Mouse (Mus musculus): ENCODE measurements at regions not wholly inside any gene's neighbourhood (a gene's known extent, or its start where the extent isn't known, plus 50 kb on each side); places are given as distances from the start of the nearest gene placed in this dataset.

GRCm38 (mm10) chr3:78691499-78691898 is 594.8 kb downstream of the Rapgef2 start:
- WGBS: 34% methylated on average over 3 of the region's 3 CpGs
- ATAC-seq (ENCODE audit: low FRiP score, low read depth): peak; percentile 45; the same call in 1 of the 2 replicates
- Histone ChIP-seq H3K4me1 (replicated peaks) (0 out of 2 replicates have a peak, but pooled peaks cover 8% of the 10 kb centered on the region), H3K9me3 (no peaks in the 10 kb centered on the region), H3K36me3 (no peaks in the 10 kb centered on the region), H3K27me3 (no peaks in the 10 kb centered on the region), H3K27ac (replicated peaks) (peak overlapping the region; percentile 37), H3K9ac (no peak overlapping the region), H3K4me3 (no peak overlapping the region), H3K4me2 (no peak overlapping the region)

- H3K36me3 ChIP-seq: no peaks in the 10 kb centered on the region
- no peak overlapping the region for H3K9ac ChIP-seq
- no peaks in the 10 kb centered on the region for H3K9me3 ChIP-seq
- no peaks in the 10 kb centered on the region for H3K4me1 ChIP-seq (replicated peaks)
- H3K27me3 ChIP-seq: no peaks in the 10 kb centered on the region
- 62% methylated on average over 1 of the region's 1 CpGs for WGBS
- ATAC-seq (ENCODE audit: low FRiP score, low read depth): no peak
- no peak overlapping the region for H3K4me2 ChIP-seq
- H3K4me3 ChIP-seq: no peak overlapping the region
- no peak overlapping the region for H3K27ac ChIP-seq (replicated peaks)
Measured at GRCm38 (mm10) chr3:78677656-78678055, 608.7 kb downstream of the Rapgef2 start.

- H3K36me3 ChIP-seq: no peaks in the 10 kb centered on the region
- H3K27ac ChIP-seq (replicated peaks): no peak overlapping the region
- H3K9me3 ChIP-seq: no peaks in the 10 kb centered on the region
- H3K4me3 ChIP-seq: no peak overlapping the region
- no peaks in the 10 kb centered on the region for H3K27me3 ChIP-seq
- no peak overlapping the region for H3K4me2 ChIP-seq
- H3K4me1 ChIP-seq (replicated peaks): no peaks in the 10 kb centered on the region
- WGBS: 80% methylated on average over 2 of the region's 2 CpGs
- no peak overlapping the region for H3K9ac ChIP-seq
- ATAC-seq (ENCODE audit: low FRiP score, low read depth): no peak
Measured at GRCm38 (mm10) chr3:78676806-78677205, 609.5 kb downstream of the Rapgef2 start.

GRCm38 (mm10) chr3:78674529-78675187 is 611.7 kb downstream of the Rapgef2 start:
- Histone ChIP-seq H3K36me3 (no peaks in the 10 kb centered on the region), H3K4me1 (replicated peaks) (no peaks in the 10 kb centered on the region), H3K4me2 (no peak overlapping the region), H3K27ac (replicated peaks) (no peak overlapping the region), H3K9me3 (no peaks in the 10 kb centered on the region), H3K9ac (no peak overlapping the region), H3K27me3 (no peaks in the 10 kb centered on the region), H3K4me3 (no peak overlapping the region)
- ATAC-seq (ENCODE audit: low FRiP score, low read depth): no peak
- WGBS: 66% methylated on average over 5 of the region's 5 CpGs

- Histone ChIP-seq H3K4me2 (no peak overlapping the region), H3K36me3 (no peaks in the 10 kb centered on the region), H3K27me3 (no peaks in the 10 kb centered on the region), H3K9ac (no peak overlapping the region), H3K27ac (replicated peaks) (no peak overlapping the region), H3K4me3 (no peak overlapping the region), H3K9me3 (no peaks in the 10 kb centered on the region), H3K4me1 (replicated peaks) (no peaks in the 10 kb centered on the region)
- no peak for ATAC-seq (ENCODE audit: low FRiP score, low read depth)
Measured at GRCm38 (mm10) chr3:78668050-78668449, 618.3 kb downstream of the Rapgef2 start.

- Histone ChIP-seq H3K36me3 (no peaks in the 10 kb centered on the region), H3K9ac (no peak overlapping the region), H3K4me2 (no peak overlapping the region), H3K27me3 (no peaks in the 10 kb centered on the region), H3K4me1 (replicated peaks) (no peaks in the 10 kb centered on the region), H3K9me3 (no peaks in the 10 kb centered on the region), H3K4me3 (no peak overlapping the region), H3K27ac (replicated peaks) (no peak overlapping the region)
- no peak for ATAC-seq (ENCODE audit: low FRiP score, low read depth)
- WGBS: 76% methylated on average over 4 of the region's 4 CpGs
Measured at GRCm38 (mm10) chr3:78667374-78668023, 618.8 kb downstream of the Rapgef2 start.

GRCm38 (mm10) chr3:78648115-78648514 is 638.2 kb downstream of the Rapgef2 start:
- WGBS: 84% methylated on average over 2 of the region's 2 CpGs
- H3K27me3 ChIP-seq: no peaks in the 10 kb centered on the region
- no peak for ATAC-seq (ENCODE audit: low FRiP score, low read depth)
- H3K9ac ChIP-seq: no peak overlapping the region
- H3K27ac ChIP-seq (replicated peaks): no peak overlapping the region
- no peaks in the 10 kb centered on the region for H3K9me3 ChIP-seq
- H3K36me3 ChIP-seq: no peaks in the 10 kb centered on the region
- no peaks in the 10 kb centered on the region for H3K4me1 ChIP-seq (replicated peaks)
- H3K4me2 ChIP-seq: no peak overlapping the region
- H3K4me3 ChIP-seq: no peak overlapping the region

GRCm38 (mm10) chr3:78635386-78635785 is 650.9 kb downstream of the Rapgef2 start:
- H3K9me3 ChIP-seq: 0 out of 2 replicates have a peak, but pooled peaks cover 5% of the 10 kb centered on the region
- H3K27ac ChIP-seq (replicated peaks): no peak overlapping the region
- ATAC-seq (ENCODE audit: low FRiP score, low read depth): 0 out of 2 replicates have a peak, but pooled peaks have one; percentile 65
- H3K4me3 ChIP-seq: no peak overlapping the region
- H3K27me3 ChIP-seq: no peaks in the 10 kb centered on the region
- H3K4me1 ChIP-seq (replicated peaks): no peaks in the 10 kb centered on the region
- H3K4me2 ChIP-seq: no peak overlapping the region
- 38% methylated on average over 4 of the region's 4 CpGs for WGBS
- no peak overlapping the region for H3K9ac ChIP-seq
- H3K36me3 ChIP-seq: no peaks in the 10 kb centered on the region

- 45% methylated on average over 3 of the region's 3 CpGs for WGBS
- H3K4me1 ChIP-seq (replicated peaks): no peaks in the 10 kb centered on the region
- no peaks in the 10 kb centered on the region for H3K9me3 ChIP-seq
- H3K4me2 ChIP-seq: no peak overlapping the region
- no peak overlapping the region for H3K4me3 ChIP-seq
- no peak for ATAC-seq (ENCODE audit: low FRiP score, low read depth)
- no peak overlapping the region for H3K27ac ChIP-seq (replicated peaks)
- H3K9ac ChIP-seq: no peak overlapping the region
- no peaks in the 10 kb centered on the region for H3K36me3 ChIP-seq
- no peaks in the 10 kb centered on the region for H3K27me3 ChIP-seq
Measured at GRCm38 (mm10) chr3:78618900-78619299, 667.4 kb downstream of the Rapgef2 start.

- Histone ChIP-seq H3K9ac (no peak overlapping the region), H3K4me3 (no peak overlapping the region), H3K36me3 (no peaks in the 10 kb centered on the region), H3K4me2 (peak overlapping the region; percentile 10; the same call in 1 of the 2 replicates), H3K27me3 (no peaks in the 10 kb centered on the region), H3K9me3 (no peaks in the 10 kb centered on the region), H3K27ac (replicated peaks) (0 out of 2 replicates have a peak overlapping the region, but pooled peaks have one; percentile 23), H3K4me1 (replicated peaks) (peaks cover 9% of the 10 kb centered on the region)
- 19% methylated on average over 6 of the region's 6 CpGs for WGBS
- peak; percentile 68 for ATAC-seq (ENCODE audit: low FRiP score, low read depth)
Measured at GRCm38 (mm10) chr3:78594718-78595236, 691.5 kb downstream of the Rapgef2 start.

- H3K9me3 ChIP-seq: no peaks in the 10 kb centered on the region
- H3K4me2 ChIP-seq: peak overlapping the region; percentile 10; the same call in 1 of the 2 replicates
Measured at GRCm38 (mm10) chr3:78594305-78594704, 692.0 kb downstream of the Rapgef2 start.

GRCm38 (mm10) chr3:78586639-78587038 is 699.7 kb downstream of the Rapgef2 start:
- no peak overlapping the region for H3K4me3 ChIP-seq
- H3K9ac ChIP-seq: no peak overlapping the region
- no peak overlapping the region for H3K4me2 ChIP-seq
- no peaks in the 10 kb centered on the region for H3K4me1 ChIP-seq (replicated peaks)
- H3K36me3 ChIP-seq: no peaks in the 10 kb centered on the region
- no peaks in the 10 kb centered on the region for H3K9me3 ChIP-seq
- ATAC-seq (ENCODE audit: low FRiP score, low read depth): no peak
- WGBS: 73% methylated on average over 1 of the region's 1 CpGs
- no peak overlapping the region for H3K27ac ChIP-seq (replicated peaks)
- H3K27me3 ChIP-seq: no peaks in the 10 kb centered on the region

More at GRCm38 (mm10) chr3:78594305-78594704, 692.0 kb downstream of the Rapgef2 start:
- Histone ChIP-seq H3K27me3 (no peaks in the 10 kb centered on the region), H3K4me3 (no peak overlapping the region), H3K9ac (no peak overlapping the region), H3K36me3 (no peaks in the 10 kb centered on the region), H3K4me1 (replicated peaks) (peaks cover 9% of the 10 kb centered on the region), H3K27ac (replicated peaks) (no peak overlapping the region)
- ATAC-seq (ENCODE audit: low FRiP score, low read depth): no peak
- 62% methylated on average over 11 of the region's 11 CpGs for WGBS
